Comparison of ENCODE assay signal across 21 mouse cellular contexts in genomic region chr11:32623912-32624311, GRCm38 (mm10). TPM values are rescaled to one million over a fixed set of nuclear protein-coding genes. Genes with fewer than 3 reads are reported as not detected.
A peak's percentile ranks its signal among the peaks of the same experiment; 100 is the strongest.
DNase-seq lines count a peak whose midpoint lies in the region; TF ChIP-seq lines count a peak whose summit lies in the region.
"Had no signal": no experiment of that assay in that cellular context is flagged by ENCODE, and none has a peak within 500 bp of the region (broad histone marks: within the 10 kb centered on the region; RNA-seq: fewer than 3 reads in every experiment).

No protein-coding gene starts in this region.

- H3K27ac ChIP-seq in layer of hippocampus, adult 2 months, result peak overlapping the region; percentile 92
- H3K27ac ChIP-seq: embryonic facial prominence, embryonic 10.5 days; embryonic facial prominence, embryonic 13.5 days; heart, adult 2 months; heart, embryonic 10.5 days; heart, embryonic 13.5 days; hindbrain, embryonic 14.5 days; hindbrain, postnatal 0 days had no signal

- H3K4me3 ChIP-seq in layer of hippocampus, adult 2 months, result no peak overlapping the region
- H3K4me3 ChIP-seq: embryonic facial prominence, embryonic 10.5 days; embryonic facial prominence, embryonic 13.5 days; erythroblast, embryonic 14.5 days; forebrain, embryonic 13.5 days; heart, adult 2 months; heart, embryonic 10.5 days; heart, embryonic 13.5 days had no signal

- no peak for TF ChIP-seq CTCF in layer of hippocampus, adult 2 months (conservative IDR thresholded peaks at IDR 0.05)

- DNase-seq in cerebellum, adult 11-12 months, result peak; percentile 74
- DNase-seq in cerebellum, postnatal 4 days (ENCODE audit: low spot score in 2 of 2), result no peak
- peak; percentile 65 for DNase-seq in cerebellum, adult 8-10 months
- no peak for DNase-seq in cerebellum, postnatal 14 days
- DNase-seq in layer of hippocampus, adult 2 months (ENCODE audit: low spot score in 2 of 2), result no peak
- no peak for DNase-seq in layer of hippocampus, adult 9-11 months
- DNase-seq in cerebellum, adult 9-10 months, result peak; percentile 76
- no peak for DNase-seq in adrenal gland, adult 8-10 months
- DNase-seq: adrenal gland, postnatal 10 days; adrenal gland, postnatal 36 days; embryo, embryonic 11 days; heart, postnatal 4 days had no signal

RNA-seq across cellular contexts. Expression of gene Fbxw11, which starts 18.6 kb away (rescaled TPM):
- 100 to 1,000 TPM; 146 to 157 TPM for total RNA-seq in layer of hippocampus, adult 2 months (2021)
- 100 to 1,000 TPM; 117 to 132 (median 119) TPM for total RNA-seq in adrenal gland, adult 8-10 months (2022)

Comparison
In these comparisons a context has a peak if more than half of its experiments do, and no peak if none do; other contexts are left out.
1. DNase-seq: peak in cerebellum, adult 11-12 months (single experiment), cerebellum, adult 8-10 months (single experiment) and cerebellum, adult 9-10 months (single experiment); none in cerebellum, postnatal 4 days (0 of 2), cerebellum, postnatal 14 days (0 of 2), layer of hippocampus, adult 2 months (0 of 2), layer of hippocampus, adult 9-11 months (single experiment) and adrenal gland, adult 8-10 months (single experiment).